Mouse (Mus musculus): ENCODE measurements around the gene Cdh13. TPM values are rescaled to one million over a fixed set of nuclear protein-coding genes. Genes with fewer than 3 reads are reported as not detected.

Cdh13 gene
- polyA plus RNA-seq, 1 experiment from 2014 or later, result 120 TPM

GRCm38 (mm10) chr8:118357067-118357466 lies 73.5 kb downstream of the Cdh13 start:
- 87% methylated on average over 5 of the region's 5 CpGs for WGBS
- Histone ChIP-seq H3K4me3 (replicated peaks) (no peak overlapping the region), H3K9ac (replicated peaks) (no peak overlapping the region), H3K36me3 (no peaks in the 10 kb centered on the region), H3K4me2 (no peak overlapping the region), H3K9me3 (replicated peaks) (no peaks in the 10 kb centered on the region), H3K4me1 (0 out of 2 replicates have a peak, but pooled peaks cover 7% of the 10 kb centered on the region), H3K27me3 (replicated peaks) (no peaks in the 10 kb centered on the region), H3K27ac (replicated peaks) (no peak overlapping the region)
- no peak for ATAC-seq (ENCODE audit: low FRiP score)

DNA sequence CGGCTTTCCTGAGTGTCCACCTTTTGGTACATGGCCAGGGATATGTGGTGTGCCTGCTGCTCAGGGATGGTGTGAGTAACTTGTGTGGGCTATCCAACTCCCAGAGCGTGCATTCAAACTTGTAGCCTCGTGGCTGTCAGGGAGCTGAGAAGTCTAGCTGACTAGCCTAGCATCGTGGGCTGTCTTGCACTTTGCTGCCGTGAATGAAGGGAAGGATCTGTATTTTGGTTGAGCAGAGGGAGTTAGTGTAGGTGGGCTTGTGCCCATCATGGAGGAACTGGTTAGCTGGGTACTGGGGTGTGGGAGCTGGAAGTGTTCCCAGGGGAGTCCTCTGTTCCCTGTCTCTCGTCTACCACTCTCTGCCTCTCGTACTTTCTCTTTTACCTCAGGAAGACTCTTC lies 74.1 kb downstream of the Cdh13 start:
- Histone ChIP-seq H3K4me3 (replicated peaks) (no peak overlapping the region), H3K27ac (replicated peaks) (no peak overlapping the region), H3K4me2 (no peak overlapping the region), H3K9ac (replicated peaks) (no peak overlapping the region), H3K9me3 (replicated peaks) (no peaks in the 10 kb centered on the region), H3K36me3 (no peaks in the 10 kb centered on the region), H3K27me3 (replicated peaks) (no peaks in the 10 kb centered on the region), H3K4me1 (0 out of 2 replicates have a peak, but pooled peaks cover 7% of the 10 kb centered on the region)
- no peak for ATAC-seq (ENCODE audit: low FRiP score)
- 85% methylated on average over 7 of the region's 7 CpGs for WGBS

- H3K4me1 ChIP-seq, result peaks cover 17% of the 10 kb centered on the region
- ATAC-seq (ENCODE audit: low FRiP score), result no peak
- WGBS, result 50% methylated on average over 3 of the region's 3 CpGs
Observed at GRCm38 (mm10) chr8:118363781-118364180, 80.2 kb downstream of the Cdh13 start.

GRCm38 (mm10) chr8:118373092-118373491 lies 89.6 kb downstream of the Cdh13 start:
- Histone ChIP-seq H3K4me1 (peaks cover 20% of the 10 kb centered on the region; the same call in 1 of the 2 replicates), H3K9ac (replicated peaks) (no peak overlapping the region), H3K36me3 (no peaks in the 10 kb centered on the region), H3K4me2 (no peak overlapping the region), H3K4me3 (replicated peaks) (no peak overlapping the region), H3K27me3 (replicated peaks) (no peaks in the 10 kb centered on the region), H3K9me3 (replicated peaks) (no peaks in the 10 kb centered on the region), H3K27ac (replicated peaks) (no peak overlapping the region)
- no peak for ATAC-seq (ENCODE audit: low FRiP score)
- WGBS, result 74% methylated on average over 3 of the region's 3 CpGs

More at GRCm38 (mm10) chr8:118363781-118364180, 80.2 kb downstream of the Cdh13 start:
- Histone ChIP-seq H3K27ac (replicated peaks) (no peak overlapping the region), H3K36me3 (no peaks in the 10 kb centered on the region), H3K4me2 (no peak overlapping the region), H3K9me3 (replicated peaks) (no peaks in the 10 kb centered on the region), H3K4me3 (replicated peaks) (no peak overlapping the region), H3K9ac (replicated peaks) (no peak overlapping the region), H3K27me3 (replicated peaks) (no peaks in the 10 kb centered on the region)

GRCm38 (mm10) chr8:118374738-118375137 lies 91.2 kb downstream of the Cdh13 start:
- 32% methylated on average over 6 of the region's 6 CpGs for WGBS
- no peak for ATAC-seq (ENCODE audit: low FRiP score)

DNA sequence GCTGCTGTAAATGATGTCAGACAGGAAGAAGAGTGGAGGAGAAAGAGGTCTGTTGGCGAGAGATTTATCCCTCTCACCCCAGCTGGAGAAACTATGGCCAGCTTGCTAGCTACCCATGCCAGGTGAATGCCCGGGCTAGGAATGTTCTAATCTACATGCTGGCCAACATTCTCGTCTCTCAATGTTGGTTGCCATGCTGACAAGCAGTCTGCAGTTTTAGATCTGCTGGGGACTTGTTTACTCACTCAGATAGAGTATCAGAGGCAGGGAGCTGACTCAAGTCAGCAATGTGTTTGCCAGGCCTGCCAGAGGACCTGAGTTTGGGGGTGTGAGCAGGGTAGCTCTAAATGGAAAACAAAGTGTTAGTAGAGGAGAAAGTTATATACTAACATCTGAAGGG lies 93.3 kb downstream of the Cdh13 start:
- H3K9ac ChIP-seq (replicated peaks), result no peak overlapping the region
- H3K9me3 ChIP-seq (replicated peaks), result no peaks in the 10 kb centered on the region
- no peaks in the 10 kb centered on the region for H3K27me3 ChIP-seq (replicated peaks)
- no peaks in the 10 kb centered on the region for H3K36me3 ChIP-seq
- no peak for ATAC-seq (ENCODE audit: low FRiP score)
- H3K27ac ChIP-seq (replicated peaks), result no peak overlapping the region
- H3K4me1 ChIP-seq, result peaks cover 44% of the 10 kb centered on the region
- 25% methylated on average over 3 of the region's 3 CpGs for WGBS
- no peak overlapping the region for H3K4me3 ChIP-seq (replicated peaks)
- no peak overlapping the region for H3K4me2 ChIP-seq

More at GRCm38 (mm10) chr8:118374738-118375137, 91.2 kb downstream of the Cdh13 start:
- Histone ChIP-seq H3K9ac (replicated peaks) (no peak overlapping the region), H3K27me3 (replicated peaks) (no peaks in the 10 kb centered on the region), H3K4me2 (no peak overlapping the region), H3K36me3 (no peaks in the 10 kb centered on the region), H3K27ac (replicated peaks) (no peak overlapping the region), H3K4me3 (replicated peaks) (no peak overlapping the region), H3K9me3 (replicated peaks) (no peaks in the 10 kb centered on the region), H3K4me1 (peaks cover 32% of the 10 kb centered on the region)

- 57% methylated on average over 8 of the region's 8 CpGs for WGBS
- Histone ChIP-seq H3K9me3 (replicated peaks) (no peaks in the 10 kb centered on the region), H3K4me3 (replicated peaks) (no peak overlapping the region), H3K4me1 (peaks cover 37% of the 10 kb centered on the region), H3K36me3 (no peaks in the 10 kb centered on the region), H3K27me3 (replicated peaks) (no peaks in the 10 kb centered on the region), H3K9ac (replicated peaks) (no peak overlapping the region), H3K27ac (replicated peaks) (0 out of 2 replicates have a peak overlapping the region, but pooled peaks have one; percentile 58), H3K4me2 (no peak overlapping the region)
- ATAC-seq (ENCODE audit: low FRiP score), result no peak
Observed at GRCm38 (mm10) chr8:118378985-118379384, 95.5 kb downstream of the Cdh13 start.

GRCm38 (mm10) chr8:118379657-118380056 lies 96.1 kb downstream of the Cdh13 start:
- no peak overlapping the region for H3K9ac ChIP-seq (replicated peaks)
- H3K27ac ChIP-seq (replicated peaks), result peak overlapping the region; percentile 58
- peaks cover 30% of the 10 kb centered on the region for H3K4me1 ChIP-seq
- no peak overlapping the region for H3K4me2 ChIP-seq
- no peaks in the 10 kb centered on the region for H3K36me3 ChIP-seq
- no peaks in the 10 kb centered on the region for H3K9me3 ChIP-seq (replicated peaks)
- H3K4me3 ChIP-seq (replicated peaks), result no peak overlapping the region
- peak; percentile 13; the same call in 1 of the 2 replicates for ATAC-seq (ENCODE audit: low FRiP score)
- no peaks in the 10 kb centered on the region for H3K27me3 ChIP-seq (replicated peaks)
- 13% methylated on average over 3 of the region's 3 CpGs for WGBS

DNA sequence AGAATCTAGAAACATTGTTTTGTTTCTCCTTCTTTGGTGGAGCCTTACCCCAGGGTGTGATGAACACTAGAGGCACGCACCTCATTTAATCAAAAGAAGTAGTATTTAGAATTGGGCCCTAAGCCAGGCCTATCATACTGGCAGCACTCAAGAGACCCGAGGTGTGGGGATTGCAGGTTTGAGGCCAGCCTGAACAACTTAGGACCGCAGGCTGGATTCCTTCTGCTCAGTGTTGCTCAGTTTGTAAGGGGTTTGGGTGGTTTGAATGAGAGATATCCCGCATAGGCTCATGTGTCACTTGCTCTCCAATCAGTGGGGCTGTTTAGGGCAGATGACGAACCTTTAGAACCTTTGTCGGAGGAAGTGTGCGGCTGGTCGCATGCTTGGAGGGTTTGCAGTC lies 96.5 kb downstream of the Cdh13 start:
- no peaks in the 10 kb centered on the region for H3K36me3 ChIP-seq
- no peak overlapping the region for H3K9ac ChIP-seq (replicated peaks)
- H3K4me3 ChIP-seq (replicated peaks), result no peak overlapping the region
- H3K27ac ChIP-seq (replicated peaks), result peak overlapping the region; percentile 58
- H3K9me3 ChIP-seq (replicated peaks), result no peaks in the 10 kb centered on the region
- H3K4me2 ChIP-seq, result no peak overlapping the region
- H3K4me1 ChIP-seq, result peaks cover 29% of the 10 kb centered on the region
- H3K27me3 ChIP-seq (replicated peaks), result no peaks in the 10 kb centered on the region
- ATAC-seq (ENCODE audit: low FRiP score), result peak; percentile 6; the same call in 1 of the 2 replicates
- WGBS, result 48% methylated on average over 8 of the region's 8 CpGs

DNA sequence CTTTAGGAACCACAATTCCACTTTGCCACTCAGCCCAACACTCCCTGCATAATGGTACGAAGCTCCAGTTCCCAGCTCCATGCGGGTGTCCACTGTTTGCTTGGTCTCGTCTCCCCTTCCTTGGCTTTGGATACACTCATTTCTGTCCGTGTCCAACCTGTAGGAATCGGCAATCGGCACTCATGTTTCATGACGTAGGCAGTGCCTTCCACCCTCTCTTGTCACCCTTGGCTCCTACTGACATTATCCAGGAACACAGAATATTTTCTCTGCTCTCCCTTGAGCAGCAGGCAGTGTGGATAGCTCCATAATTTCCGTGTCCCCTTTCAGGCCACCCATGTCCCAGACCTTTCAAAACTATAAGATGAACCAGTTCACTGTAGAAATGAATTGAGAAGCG lies 97.2 kb downstream of the Cdh13 start:
- H3K4me3 ChIP-seq (replicated peaks), result no peak overlapping the region
- no peaks in the 10 kb centered on the region for H3K27me3 ChIP-seq (replicated peaks)
- H3K27ac ChIP-seq (replicated peaks), result peak overlapping the region; percentile 58; the same call in 1 of the 2 replicates
- no peak overlapping the region for H3K9ac ChIP-seq (replicated peaks)
- ATAC-seq (ENCODE audit: low FRiP score), result no peak
- H3K4me1 ChIP-seq, result peaks cover 27% of the 10 kb centered on the region
- 63% methylated on average over 9 of the region's 9 CpGs for WGBS
- no peaks in the 10 kb centered on the region for H3K36me3 ChIP-seq
- H3K4me2 ChIP-seq, result no peak overlapping the region
- no peaks in the 10 kb centered on the region for H3K9me3 ChIP-seq (replicated peaks)

DNA sequence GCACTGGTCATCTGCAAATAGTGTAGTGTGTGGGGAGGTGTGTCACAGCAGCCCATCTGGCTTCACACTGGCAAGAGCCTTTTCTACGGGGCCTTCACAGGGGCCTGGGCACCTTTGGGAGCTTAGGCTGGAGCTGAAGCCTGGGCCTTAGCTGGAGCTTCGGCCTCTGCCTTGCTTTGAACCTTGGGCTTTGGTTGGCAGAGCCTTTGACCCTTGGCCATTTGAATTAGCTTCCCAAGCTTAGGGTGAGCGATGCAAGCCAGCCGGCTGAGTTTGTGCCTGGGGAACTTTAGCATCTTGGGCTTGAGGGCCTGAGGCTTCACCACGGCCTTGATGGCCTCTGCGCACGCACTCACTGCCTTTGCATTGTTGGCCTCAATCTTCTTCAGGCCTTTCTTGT lies 98.1 kb downstream of the Cdh13 start:
- H3K36me3 ChIP-seq, result no peaks in the 10 kb centered on the region
- no peak overlapping the region for H3K27ac ChIP-seq (replicated peaks)
- H3K4me2 ChIP-seq, result no peak overlapping the region
- 93% methylated on average over 7 of the region's 7 CpGs for WGBS
- no peak for ATAC-seq (ENCODE audit: low FRiP score)
- no peak overlapping the region for H3K9ac ChIP-seq (replicated peaks)
- H3K9me3 ChIP-seq (replicated peaks), result no peaks in the 10 kb centered on the region
- peaks cover 24% of the 10 kb centered on the region for H3K4me1 ChIP-seq
- no peaks in the 10 kb centered on the region for H3K27me3 ChIP-seq (replicated peaks)
- no peak overlapping the region for H3K4me3 ChIP-seq (replicated peaks)

- Histone ChIP-seq H3K27me3 (replicated peaks) (no peaks in the 10 kb centered on the region), H3K9me3 (replicated peaks) (no peaks in the 10 kb centered on the region), H3K36me3 (no peaks in the 10 kb centered on the region), H3K4me3 (replicated peaks) (no peak overlapping the region), H3K4me1 (peaks cover 16% of the 10 kb centered on the region), H3K27ac (replicated peaks) (no peak overlapping the region), H3K9ac (replicated peaks) (no peak overlapping the region), H3K4me2 (no peak overlapping the region)
- no peak for ATAC-seq (ENCODE audit: low FRiP score)
- 91% methylated on average over 5 of the region's 5 CpGs for WGBS
Observed at GRCm38 (mm10) chr8:118384314-118384713, 100.8 kb downstream of the Cdh13 start.

Data from neural tube, embryonic 15.5 days (tissue).